Mouse (Mus musculus): ENCODE measurements around the gene Fabp2. TPM values are rescaled to one million over a fixed set of nuclear protein-coding genes. Genes with fewer than 3 reads are reported as not detected.
A peak's percentile ranks its signal among the peaks of the same experiment; 100 is the strongest.
"Not testable (repeated sequence)": the region's sequence is repeated elsewhere in the genome, so short reads cannot be mapped to it uniquely, and the experiment has no call there.

The Fabp2 gene
- polyA plus RNA-seq, 1 experiment from 2014 or later = 15,973 TPM

DNA sequence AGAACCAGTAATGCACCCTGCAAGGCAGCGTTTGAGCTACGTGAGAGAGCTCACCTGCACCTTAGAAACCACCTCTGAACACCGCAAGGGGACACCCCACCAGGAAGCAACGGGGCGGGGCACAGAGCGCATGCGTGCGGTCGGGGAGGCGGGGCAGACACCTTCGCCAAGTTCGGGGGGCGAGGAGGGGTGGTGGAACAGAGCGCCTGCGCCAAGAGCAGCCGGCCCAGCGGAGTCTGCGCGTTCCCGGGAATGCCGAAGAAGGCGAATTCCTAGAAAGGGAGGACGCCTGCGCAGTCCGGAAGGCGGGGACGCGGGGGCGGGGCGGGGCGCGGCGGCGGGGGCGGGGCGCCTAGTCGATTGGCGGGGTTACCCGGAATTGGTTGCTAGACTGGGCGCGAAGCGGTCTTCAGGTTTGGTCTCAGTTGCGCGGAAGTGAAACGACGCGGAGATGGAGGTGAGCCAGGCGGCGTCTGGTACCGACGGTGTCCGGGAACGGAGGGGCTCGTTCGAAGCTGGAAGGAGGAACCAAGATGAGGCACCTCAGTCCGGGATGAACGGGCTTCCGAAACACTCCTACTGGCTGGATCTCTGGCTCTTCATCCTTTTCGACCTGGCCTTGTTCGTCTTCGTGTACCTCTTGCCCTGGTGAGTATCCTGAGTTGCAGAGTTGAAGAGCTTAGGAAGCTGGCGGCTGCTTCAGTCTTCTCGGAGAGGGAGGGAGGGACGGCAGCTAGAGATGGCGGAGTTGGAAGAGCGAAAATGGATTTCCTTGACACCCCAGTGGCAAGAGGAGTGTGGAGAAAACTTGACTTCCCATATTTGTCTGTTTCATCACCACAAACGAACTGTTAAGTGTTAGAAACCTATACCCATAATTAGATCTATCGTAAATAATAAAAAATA, 29.4 kb downstream of the Fabp2 start, which contains the start of gene 1810037I17Rik:
Gene 1810037I17Rik (plus strand): TSS at position 195 of the 906 bp plus-strand sequence.
- H3K9me3 ChIP-seq (ENCODE audit: control insufficient read depth) = no peaks in the 10 kb centered on the region
- peak within 1 kb of the TSS; percentile 86 for H3K27ac ChIP-seq (ENCODE audit: low read depth, low read length)
- H3K27me3 ChIP-seq (replicated peaks; ENCODE audit: control insufficient read depth, insufficient read depth, low read length) = no peaks in the 10 kb centered on the region
- H3K36me3 ChIP-seq (ENCODE audit: control insufficient read depth, insufficient read depth) = no peaks in the 10 kb centered on the region; the same call in 1 of the 2 replicates
- WGBS = under 1% methylated on average over 62 of the region's 68 CpGs
- H3K4me2 ChIP-seq (replicated peaks; ENCODE audit: low read depth) = peak within 1 kb of the TSS; percentile 74
- H3K9ac ChIP-seq (ENCODE audit: low read depth, low read length) = peak within 1 kb of the TSS; percentile 58
- peaks cover 3% of the 10 kb centered on the region; the same call in 1 of the 2 replicates for H3K4me1 ChIP-seq (replicated peaks; ENCODE audit: control insufficient read depth, insufficient read depth, low read length)
- peak; percentile 68 for TF ChIP-seq CTCF (IDR thresholded peaks at IDR 0.05; ENCODE audit: low read depth)
- H3K4me3 ChIP-seq (ENCODE audit: low read depth, low read length) = peak within 1 kb of the TSS; percentile 68
- ATAC-seq = peak; percentile 93

DNA sequence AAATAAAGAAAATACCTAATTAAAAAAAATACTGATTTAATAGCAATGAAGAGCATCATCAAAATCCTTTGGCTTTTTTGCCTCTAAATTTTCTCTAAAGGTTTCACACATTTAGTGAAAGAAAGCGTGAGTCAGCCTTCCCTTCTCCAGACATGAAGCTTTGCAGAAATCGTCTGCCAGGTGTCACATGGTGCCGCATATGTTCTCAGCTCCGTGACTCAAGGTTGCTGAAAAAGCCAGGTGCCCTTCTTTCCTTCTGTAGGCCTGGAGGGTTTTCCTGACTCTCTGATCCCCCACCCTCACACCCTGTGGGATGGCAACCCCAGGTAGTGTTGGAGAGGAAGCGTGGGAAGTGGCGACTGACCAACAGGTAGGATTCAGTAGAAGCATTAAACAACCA, 34.9 kb downstream of the Fabp2 start:
- H3K27me3 ChIP-seq (replicated peaks; ENCODE audit: control insufficient read depth, insufficient read depth, low read length) = no peaks in the 10 kb centered on the region
- ATAC-seq = no peak
- TF ChIP-seq CTCF (IDR thresholded peaks at IDR 0.05; ENCODE audit: low read depth) = no peak
- no peak overlapping the region for H3K27ac ChIP-seq (ENCODE audit: low read depth, low read length)
- H3K4me2 ChIP-seq (replicated peaks; ENCODE audit: low read depth) = no peak overlapping the region
- 87% methylated on average over 6 of the region's 6 CpGs for WGBS
- H3K4me1 ChIP-seq (replicated peaks; ENCODE audit: control insufficient read depth, insufficient read depth, low read length) = no peaks in the 10 kb centered on the region
- H3K4me3 ChIP-seq (ENCODE audit: low read depth, low read length) = no peak overlapping the region
- H3K9ac ChIP-seq (ENCODE audit: low read depth, low read length) = no peak overlapping the region
- no peaks in the 10 kb centered on the region for H3K9me3 ChIP-seq (ENCODE audit: control insufficient read depth)
- H3K36me3 ChIP-seq (ENCODE audit: control insufficient read depth, insufficient read depth) = peaks cover 13% of the 10 kb centered on the region

DNA sequence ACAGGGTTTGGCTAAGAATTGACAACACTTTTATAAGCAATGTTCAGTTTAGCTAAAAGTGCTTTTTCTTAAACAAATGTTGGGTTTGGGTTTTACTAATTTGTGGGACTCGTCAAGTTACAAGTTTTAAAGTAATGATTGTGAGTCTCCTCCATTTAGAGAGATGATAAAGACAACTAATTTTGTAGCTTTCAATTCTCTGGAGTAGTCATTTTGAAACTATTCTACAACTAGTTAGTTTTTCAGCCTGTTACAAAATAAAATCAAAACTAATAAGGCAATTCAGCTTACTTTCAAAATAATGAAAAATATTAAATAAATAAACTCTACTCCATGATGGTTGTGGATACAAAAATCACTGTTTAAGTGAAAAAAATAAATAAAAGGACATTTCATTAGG, 37.6 kb downstream of the Fabp2 start:
- Histone ChIP-seq H3K9me3 (ENCODE audit: control insufficient read depth) (no peaks in the 10 kb centered on the region), H3K4me3 (ENCODE audit: low read depth, low read length) (no peak overlapping the region), H3K4me1 (replicated peaks; ENCODE audit: control insufficient read depth, insufficient read depth, low read length) (no peaks in the 10 kb centered on the region), H3K27me3 (replicated peaks; ENCODE audit: control insufficient read depth, insufficient read depth, low read length) (no peaks in the 10 kb centered on the region), H3K36me3 (ENCODE audit: control insufficient read depth, insufficient read depth) (peaks cover 19% of the 10 kb centered on the region), H3K4me2 (replicated peaks; ENCODE audit: low read depth) (no peak overlapping the region), H3K27ac (ENCODE audit: low read depth, low read length) (no peak overlapping the region), H3K9ac (ENCODE audit: low read depth, low read length) (no peak overlapping the region)
- ATAC-seq = no peak
- 92% methylated on average over 1 of the region's 1 CpGs for WGBS
- no peak for TF ChIP-seq CTCF (IDR thresholded peaks at IDR 0.05; ENCODE audit: low read depth)

- H3K27ac ChIP-seq (ENCODE audit: low read depth, low read length); H3K4me1 ChIP-seq (replicated peaks; ENCODE audit: control insufficient read depth, insufficient read depth, low read length); H3K4me3 ChIP-seq (ENCODE audit: low read depth, low read length); ATAC-seq; H3K9ac ChIP-seq (ENCODE audit: low read depth, low read length); H3K9me3 ChIP-seq (ENCODE audit: control insufficient read depth); H3K4me2 ChIP-seq (replicated peaks; ENCODE audit: low read depth); H3K27me3 ChIP-seq (replicated peaks; ENCODE audit: control insufficient read depth, insufficient read depth, low read length): not testable (repeated sequence)
- H3K36me3 ChIP-seq (ENCODE audit: control insufficient read depth, insufficient read depth) = peaks cover 13% of the 10 kb centered on the region
- 88% methylated on average over 13 of the region's 13 CpGs for WGBS
These were observed 42.3 kb downstream of the Fabp2 start for GRCm38 (mm10) chr3:122937176-122937575.

GRCm38 (mm10) chr3:122939215-122939614, 44.3 kb downstream of the Fabp2 start:
- no peaks in the 10 kb centered on the region for H3K27me3 ChIP-seq (replicated peaks; ENCODE audit: control insufficient read depth, insufficient read depth, low read length)
- 84% methylated on average over 2 of the region's 2 CpGs for WGBS
- no peak overlapping the region for H3K9ac ChIP-seq (ENCODE audit: low read depth, low read length)
- H3K4me2 ChIP-seq (replicated peaks; ENCODE audit: low read depth) = no peak overlapping the region
- no peaks in the 10 kb centered on the region for H3K9me3 ChIP-seq (ENCODE audit: control insufficient read depth)
- peaks cover 6% of the 10 kb centered on the region for H3K36me3 ChIP-seq (ENCODE audit: control insufficient read depth, insufficient read depth)
- no peaks in the 10 kb centered on the region for H3K4me1 ChIP-seq (replicated peaks; ENCODE audit: control insufficient read depth, insufficient read depth, low read length)
- no peak overlapping the region for H3K27ac ChIP-seq (ENCODE audit: low read depth, low read length)
- peak; percentile 67 for TF ChIP-seq CTCF (IDR thresholded peaks at IDR 0.05; ENCODE audit: low read depth)
- no peak overlapping the region for H3K4me3 ChIP-seq (ENCODE audit: low read depth, low read length)
- ATAC-seq = no peak

- no peak for ATAC-seq
- Histone ChIP-seq H3K9ac (ENCODE audit: low read depth, low read length) (no peak overlapping the region), H3K9me3 (ENCODE audit: control insufficient read depth) (no peaks in the 10 kb centered on the region), H3K27ac (ENCODE audit: low read depth, low read length) (no peak overlapping the region), H3K4me2 (replicated peaks; ENCODE audit: low read depth) (no peak overlapping the region), H3K36me3 (ENCODE audit: control insufficient read depth, insufficient read depth) (peaks cover 4% of the 10 kb centered on the region; the same call in 1 of the 2 replicates), H3K4me1 (replicated peaks; ENCODE audit: control insufficient read depth, insufficient read depth, low read length) (no peaks in the 10 kb centered on the region), H3K27me3 (replicated peaks; ENCODE audit: control insufficient read depth, insufficient read depth, low read length) (no peaks in the 10 kb centered on the region), H3K4me3 (ENCODE audit: low read depth, low read length) (no peak overlapping the region)
- WGBS = 77% methylated on average over 6 of the region's 6 CpGs
- no peak for TF ChIP-seq CTCF (IDR thresholded peaks at IDR 0.05; ENCODE audit: low read depth)
These were observed 48.6 kb downstream of the Fabp2 start for GRCm38 (mm10) chr3:122943387-122943890.

Other genes starting within 250 kb of the Fabp2 start
- gene Pde5a, start 166.1 kb upstream of the Fabp2 start, polyA plus RNA-seq (2015; fragmentation: Nextera tagmentation; extraction: Ambion mirVana) = 9.0 and 9.1 TPM in 2 replicates
- gene Gm10959, start 24.3 kb downstream of the Fabp2 start, polyA plus RNA-seq (2015; fragmentation: Nextera tagmentation; extraction: Ambion mirVana) = not detected in 2 replicates
- 222 and 229 TPM in 2 replicates for gene 1810037I17Rik, start 29.1 kb downstream of the Fabp2 start, polyA plus RNA-seq (2015; fragmentation: Nextera tagmentation; extraction: Ambion mirVana)
- gene Usp53, start 89.4 kb downstream of the Fabp2 start, polyA plus RNA-seq (2015; fragmentation: Nextera tagmentation; extraction: Ambion mirVana) = 6.1 and 7.1 TPM in 2 replicates
- 0.09 TPM in 1 of 2 replicates, not detected in the other for gene Myoz2, start 139.9 kb downstream of the Fabp2 start, polyA plus RNA-seq (2015; fragmentation: Nextera tagmentation; extraction: Ambion mirVana)

Measured in intestine, postnatal 0 days (tissue).